Mouse (Mus musculus) ES-E14 (cell line): ENCODE measurements around the gene Gm10277. TPM values are rescaled to one million over a fixed set of nuclear protein-coding genes. Genes with fewer than 3 reads are reported as not detected.

Experiments
- DNase-seq: peaks from one replicate; pipeline ENCODE4 v3.0.0-alpha.2; 2013; ENCODE audit warnings: low read depth, low spot score
- H3K27ac ChIP-seq: 2 replicates; pipeline ENCODE4 v1.5.1; 2012; ENCODE audit warnings: low read depth, mild to moderate bottlenecking, low read length, moderate library complexity, mixed read lengths; ENCODE audit not compliant: poor library complexity, insufficient read depth, severe bottlenecking
- H3K36me3 ChIP-seq: 2 replicates; pipeline ENCODE4 v1.6.1; 2012; ENCODE audit warnings: mild to moderate bottlenecking, low read length, moderate library complexity, mixed read lengths; ENCODE audit not compliant: control insufficient read depth, poor library complexity, insufficient read depth, severe bottlenecking
- H3K4me1 ChIP-seq, 2 experiments: fragments of 150-350 bp in 1 of 2; sonication (generic) in 1 of 2; 2 replicates each; pipeline ENCODE4 v1.6.1; 2012; ENCODE audit warnings: low read length in 2 of 2, mild to moderate bottlenecking in 1 of 2, mixed read lengths in 1 of 2; ENCODE audit not compliant: control insufficient read depth in 2 of 2, insufficient read depth in 2 of 2, poor library complexity in 1 of 2
- H3K4me3 ChIP-seq, 2 experiments: fragments of 150-350 bp in 1 of 2; sonication (generic) in 1 of 2; 2 replicates each; pipeline ENCODE4 v1.5.1; 2012; ENCODE audit warnings: low read length in 2 of 2, low read depth in 1 of 2, mild to moderate bottlenecking in 1 of 2, mixed read lengths in 1 of 2; ENCODE audit not compliant: insufficient read depth in 1 of 2, poor library complexity in 1 of 2, severe bottlenecking in 1 of 2
- H3K9ac ChIP-seq: 2 replicates; pipeline ENCODE4 v1.6.1; 2012; ENCODE audit warnings: low read depth, mild to moderate bottlenecking, low read length, mixed read lengths; ENCODE audit not compliant: poor library complexity, insufficient read depth, severe bottlenecking
- H3K9me3 ChIP-seq: fragments of 150-350 bp; sonication (generic); 2 replicates; pipeline ENCODE4 v1.6.1; 2012; ENCODE audit warnings: low read depth, mild to moderate bottlenecking, low read length; ENCODE audit not compliant: control insufficient read depth, insufficient read depth
- CHD2 ChIP-seq: IDR thresholded peaks from 2 replicates; pipeline ENCODE4 v1.6.1; 2014; ENCODE audit warnings: mild to moderate bottlenecking, low read depth, low read length, inconsistent platforms
- HCFC1 ChIP-seq: IDR thresholded peaks from 2 replicates; pipeline ENCODE4 v1.6.1; 2012; ENCODE audit warnings: low read length, inconsistent platforms, borderline replicate concordance; ENCODE audit not compliant: insufficient read depth
- MAFK ChIP-seq: IDR thresholded peaks from 2 replicates; pipeline ENCODE4 v1.6.1; 2014; ENCODE audit warnings: mild to moderate bottlenecking, low read depth, low read length, inconsistent platforms; ENCODE audit not compliant: insufficient read depth
- ZC3H11A ChIP-seq: IDR thresholded peaks from 2 replicates; pipeline ENCODE4 v1.6.1; 2012; ENCODE audit warnings: low read depth, mild to moderate bottlenecking, inconsistent platforms, low read length, borderline replicate concordance
- ZNF384 ChIP-seq: IDR thresholded peaks from 2 replicates; pipeline ENCODE4 v1.6.1; 2012; ENCODE audit warnings: low read depth, low read length, inconsistent platforms
- in situ Hi-C, 2 experiments: fragments of 600-800 bp; cut with MboI; formaldehyde crosslinking; loops; one replicate each; pipeline ENCODE4 v1.15.1; 2025; ENCODE audit warnings: low sequenced_read_pairs in 2 of 2, inconsistent platforms in 1 of 2; ENCODE audit not compliant: unreplicated experiment in 2 of 2
- total RNA-seq: library from RNA; depleted of rRNA; stranded (reverse); fragments of 300-350 nt; gene quantifications from 2 replicates; pipeline ENCODE4 v1.2.3, GENCODE M21; 2012

Gm10277 gene
- total RNA-seq, 1 experiment: 0.18 TPM

- no peaks in the 10 kb centered on the region for H3K9me3 ChIP-seq
- H3K4me3 ChIP-seq: no peak overlapping the region
- H3K4me1 ChIP-seq: peaks cover 2 to 17% of the 10 kb centered on the region in 2 experiments; a peak in 2 of 4 replicates
- in situ Hi-C loops: loop anchor here (5.0 kb wide), 2 partner anchors 136 to 146 kb away; no protein-coding TSS in a partner anchor
- H3K27ac ChIP-seq: no peak overlapping the region
- TF ChIP-seq ZC3H11A (no peak), MAFK (no peak), ZNF384 (no peak), CHD2 (no peak), HCFC1 (no peak)
- no peak for DNase-seq
- no peak overlapping the region for H3K9ac ChIP-seq
- peaks cover 28% of the 10 kb centered on the region for H3K36me3 ChIP-seq
These were observed 38.8 kb upstream of the Gm10277 start for GRCm38 (mm10) chr11:77826311-77826710.

GRCm38 (mm10) chr11:77825853-77826252 lies 38.3 kb upstream of the Gm10277 start:
- peak; percentile 72 for DNase-seq
- Histone ChIP-seq H3K4me1 (peaks cover 2 to 16% of the 10 kb centered on the region in 2 experiments; a peak in 2 of 4 replicates), H3K4me3 (no peak overlapping the region), H3K27ac (no peak overlapping the region), H3K36me3 (peaks cover 26% of the 10 kb centered on the region), H3K9ac (no peak overlapping the region), H3K9me3 (no peaks in the 10 kb centered on the region)
- no peak for TF ChIP-seq HCFC1
- TF ChIP-seq ZC3H11A: peak; percentile 52; the same call in 1 of the 2 replicates
- in situ Hi-C loops: loop anchor here (5.0 kb wide), 2 partner anchors 136 to 146 kb away; no protein-coding TSS in a partner anchor

GRCm38 (mm10) chr11:77822781-77823180 lies 35.2 kb upstream of the Gm10277 start:
- in situ Hi-C loops: no loop called here
- H3K4me1 ChIP-seq: peaks cover 2 to 16% of the 10 kb centered on the region in 2 experiments; a peak in 2 of 4 replicates
- no peaks in the 10 kb centered on the region for H3K9me3 ChIP-seq
- no peak overlapping the region for H3K9ac ChIP-seq
- H3K36me3 ChIP-seq: peaks cover 18% of the 10 kb centered on the region; the same call in 1 of the 2 replicates
- H3K27ac ChIP-seq: no peak overlapping the region
- TF ChIP-seq ZC3H11A (0 out of 2 replicates have a peak, but pooled peaks have one; percentile 11), MAFK (no peak), ZNF384 (no peak), CHD2 (no peak), HCFC1 (no peak)
- H3K4me3 ChIP-seq: no peak overlapping the region
- DNase-seq: peak; percentile 80

DNA sequence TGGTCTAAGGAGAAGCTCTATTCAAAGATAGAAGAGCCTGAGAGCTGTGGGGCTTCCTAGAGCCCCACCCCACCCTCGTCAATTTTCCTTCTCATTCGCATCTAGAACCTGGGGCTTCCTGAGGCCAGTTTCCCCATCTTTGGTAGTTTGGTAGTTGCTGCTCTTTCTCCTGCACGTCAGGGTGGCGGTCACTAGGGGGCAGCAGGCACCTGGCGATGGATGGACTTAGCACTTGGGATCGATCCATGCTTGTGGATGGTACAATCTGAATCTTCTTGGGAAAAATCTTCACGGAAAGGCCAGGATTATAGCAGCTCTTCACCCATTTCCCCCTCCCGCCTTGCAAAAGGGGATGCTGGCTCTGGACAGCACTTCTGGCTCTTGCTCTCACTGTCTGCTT lies 34.1 kb upstream of the Gm10277 start:
- H3K9ac ChIP-seq: no peak overlapping the region; the same call in 1 of the 2 replicates
- peak; percentile 60 for DNase-seq
- TF ChIP-seq MAFK (no peak), CHD2 (no peak), ZNF384 (no peak), HCFC1 (no peak), ZC3H11A (no peak)
- peaks cover 2 to 16% of the 10 kb centered on the region in 2 experiments; a peak in 2 of 4 replicates for H3K4me1 ChIP-seq
- peaks cover 13% of the 10 kb centered on the region; the same call in 1 of the 2 replicates for H3K36me3 ChIP-seq
- H3K27ac ChIP-seq: no peak overlapping the region
- no peaks in the 10 kb centered on the region for H3K9me3 ChIP-seq
- no peak overlapping the region for H3K4me3 ChIP-seq
- in situ Hi-C loops: no loop called here

DNA sequence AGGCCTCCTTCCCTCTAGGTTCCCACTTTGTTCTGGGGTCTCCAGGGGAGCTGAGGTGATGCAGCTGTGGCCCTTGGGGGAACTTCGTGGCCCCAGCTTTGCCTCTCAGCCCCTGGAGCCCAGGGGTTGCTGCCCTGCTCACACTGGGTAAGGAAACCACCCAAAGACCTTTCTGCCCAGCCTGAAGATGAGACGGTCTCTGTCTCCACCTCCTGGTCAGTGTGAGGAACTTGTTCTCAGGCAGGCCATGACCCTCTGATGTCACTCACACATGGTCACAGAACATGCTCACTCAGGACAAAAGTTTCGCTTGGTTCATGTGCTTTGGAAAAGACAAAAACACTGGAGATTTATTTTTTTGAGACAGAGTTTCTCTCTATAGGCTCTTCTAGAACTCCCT lies 28.5 kb upstream of the Gm10277 start:
- peak; percentile 59 for DNase-seq
- H3K4me1 ChIP-seq: peaks cover 0 to 7% of the 10 kb centered on the region in 2 experiments; a peak in 1 of 4 replicates
- no peaks in the 10 kb centered on the region for H3K9me3 ChIP-seq
- H3K27ac ChIP-seq: no peak overlapping the region
- no peak overlapping the region for H3K4me3 ChIP-seq
- peaks cover 10% of the 10 kb centered on the region; the same call in 1 of the 2 replicates for H3K36me3 ChIP-seq
- in situ Hi-C loops: no loop called here
- peak; percentile 81; the same call in 1 of the 2 replicates for TF ChIP-seq ZC3H11A
- no peak for TF ChIP-seq CHD2
- no peak for TF ChIP-seq ZNF384
- H3K9ac ChIP-seq: 0 out of 2 replicates have a peak overlapping the region, but pooled peaks have one; percentile 13
